Mouse (Mus musculus) limb, embryonic 12.5 days (tissue): ENCODE results near the gene Colq. TPM values are rescaled to one million over a fixed set of nuclear protein-coding genes. Genes with fewer than 3 reads are reported as not detected.

Experiments used
- ATAC-seq: fragments of 200-750 bp; cut with Nextera tagmentation; 2 replicates; pipeline ENCODE4 v1.8.0; 2017; ENCODE audit warnings: low read depth, moderate TSS enrichment; ENCODE audit not compliant: insufficient number of reproducible peaks, insufficient read depth, low FRiP score, low TSS enrichment
- H3K27ac ChIP-seq: fragments of 300-500 bp; sonication (generic); 2 replicates; pipeline ENCODE4 v1.5.1; 2016; ENCODE audit warnings: mild to moderate bottlenecking, moderate library complexity
- H3K27me3 ChIP-seq: fragments of 300-500 bp; sonication (generic); 2 replicates; pipeline ENCODE4 v1.6.1; 2016; ENCODE audit warnings: mild to moderate bottlenecking, moderate library complexity
- H3K36me3 ChIP-seq: fragments of 300-500 bp; sonication (generic); 2 replicates; pipeline ENCODE4 v1.6.1; 2016; ENCODE audit warnings: mild to moderate bottlenecking, moderate library complexity
- H3K4me1 ChIP-seq: fragments of 300-500 bp; sonication (generic); replicated peaks from 2 replicates; pipeline ENCODE4 v1.6.1; 2016
- H3K4me2 ChIP-seq: fragments of 300-500 bp; sonication (generic); 2 replicates; pipeline ENCODE4 v1.6.1; 2016; ENCODE audit warnings: mild to moderate bottlenecking, moderate library complexity
- H3K4me3 ChIP-seq: fragments of 300-500 bp; sonication (generic); replicated peaks from 2 replicates; pipeline ENCODE4 v1.5.1; 2016; ENCODE audit warnings: mild to moderate bottlenecking
- H3K9ac ChIP-seq: fragments of 300-500 bp; sonication (generic); replicated peaks from 2 replicates; pipeline ENCODE4 v1.6.1; 2016; ENCODE audit warnings: mild to moderate bottlenecking, moderate library complexity
- H3K9me3 ChIP-seq: fragments of 300-500 bp; sonication (generic); 2 replicates; pipeline ENCODE4 v1.6.1; 2016; ENCODE audit warnings: mild to moderate bottlenecking, moderate library complexity
- WGBS: fragments of 180-500 bp; shearing (Covaris S2); methylation state at CpG from one replicate; pipeline ENCODE4 v1.1.7; 2016; 5-methylcytosine and 5-hydroxymethylcytosine counted together
- polyA plus RNA-seq: library from polyadenylated mRNA; unstranded; fragments of >200 nt; fragmentation: Nextera tagmentation; extraction: Ambion mirVana; gene quantifications from 2 replicates; pipeline ENCODE4 v1.2.1, GENCODE M21; 2016

Colq gene
- polyA plus RNA-seq, 1 experiment from 2014 or later, result 1.2 TPM

GRCm38 (mm10) chr14:31574903-31575665 is 16.1 kb downstream of the Colq start:
- H3K9me3 ChIP-seq, result no peaks in the 10 kb centered on the region
- no peaks in the 10 kb centered on the region for H3K27me3 ChIP-seq
- no peak overlapping the region for H3K9ac ChIP-seq
- H3K36me3 ChIP-seq, result no peaks in the 10 kb centered on the region
- peaks cover 28% of the 10 kb centered on the region for H3K4me1 ChIP-seq
- H3K4me2 ChIP-seq, result no peak overlapping the region
- H3K27ac ChIP-seq, result no peak overlapping the region
- H3K4me3 ChIP-seq, result no peak overlapping the region
- ATAC-seq, result no peak
- WGBS, result 91% methylated on average over 18 of the region's 18 CpGs

GRCm38 (mm10) chr14:31572561-31573175 is 18.5 kb downstream of the Colq start:
- H3K4me3 ChIP-seq, result no peak overlapping the region
- H3K4me2 ChIP-seq, result no peak overlapping the region
- H3K27me3 ChIP-seq, result no peaks in the 10 kb centered on the region
- H3K4me1 ChIP-seq, result peaks cover 24% of the 10 kb centered on the region
- no peaks in the 10 kb centered on the region for H3K9me3 ChIP-seq
- ATAC-seq, result no peak
- WGBS, result 90% methylated on average over 9 of the region's 9 CpGs
- no peak overlapping the region for H3K9ac ChIP-seq
- no peak overlapping the region for H3K27ac ChIP-seq
- no peaks in the 10 kb centered on the region for H3K36me3 ChIP-seq

- H3K4me3 ChIP-seq, result no peak overlapping the region
- no peak overlapping the region for H3K4me2 ChIP-seq
- no peaks in the 10 kb centered on the region for H3K27me3 ChIP-seq
- no peak overlapping the region for H3K9ac ChIP-seq
- H3K27ac ChIP-seq, result no peak overlapping the region
- WGBS, result 88% methylated on average over 5 of the region's 5 CpGs
- no peaks in the 10 kb centered on the region for H3K9me3 ChIP-seq
- H3K36me3 ChIP-seq, result no peaks in the 10 kb centered on the region
- peaks cover 12% of the 10 kb centered on the region for H3K4me1 ChIP-seq
- no peak for ATAC-seq
Observed at GRCm38 (mm10) chr14:31571419-31571818, 19.7 kb downstream of the Colq start.

GRCm38 (mm10) chr14:31570131-31570951 is 20.8 kb downstream of the Colq start:
- no peak for ATAC-seq
- Histone ChIP-seq H3K4me3 (no peak overlapping the region), H3K4me2 (no peak overlapping the region), H3K27me3 (no peaks in the 10 kb centered on the region), H3K27ac (no peak overlapping the region), H3K9me3 (no peaks in the 10 kb centered on the region), H3K36me3 (no peaks in the 10 kb centered on the region), H3K4me1 (peaks cover 7% of the 10 kb centered on the region), H3K9ac (no peak overlapping the region)
- 58% methylated on average over 6 of the region's 6 CpGs for WGBS

GRCm38 (mm10) chr14:31569151-31569631 is 22.0 kb downstream of the Colq start:
- no peak for ATAC-seq
- Histone ChIP-seq H3K9me3 (no peaks in the 10 kb centered on the region), H3K4me1 (peaks cover 18% of the 10 kb centered on the region), H3K4me3 (no peak overlapping the region), H3K27ac (no peak overlapping the region), H3K4me2 (no peak overlapping the region), H3K36me3 (no peaks in the 10 kb centered on the region), H3K9ac (no peak overlapping the region), H3K27me3 (no peaks in the 10 kb centered on the region)
- 64% methylated on average over 7 of the region's 7 CpGs for WGBS

GRCm38 (mm10) chr14:31565478-31566212 is 25.5 kb downstream of the Colq start:
- Histone ChIP-seq H3K4me1 (peaks cover 23% of the 10 kb centered on the region), H3K27ac (peak overlapping the region; percentile 73), H3K27me3 (no peaks in the 10 kb centered on the region), H3K9me3 (no peaks in the 10 kb centered on the region), H3K4me3 (no peak overlapping the region), H3K4me2 (no peak overlapping the region), H3K9ac (no peak overlapping the region), H3K36me3 (no peaks in the 10 kb centered on the region)
- WGBS, result 39% methylated on average over 9 of the region's 9 CpGs
- ATAC-seq, result no peak

GRCm38 (mm10) chr14:31564452-31565179 is 26.5 kb downstream of the Colq start:
- H3K4me2 ChIP-seq, result no peak overlapping the region
- H3K36me3 ChIP-seq, result no peaks in the 10 kb centered on the region
- H3K27ac ChIP-seq, result peak overlapping the region; percentile 73
- H3K9ac ChIP-seq, result no peak overlapping the region
- ATAC-seq, result no peak
- WGBS, result 6% methylated on average over 6 of the region's 6 CpGs
- peaks cover 25% of the 10 kb centered on the region for H3K4me1 ChIP-seq
- H3K4me3 ChIP-seq, result no peak overlapping the region
- H3K27me3 ChIP-seq, result no peaks in the 10 kb centered on the region
- H3K9me3 ChIP-seq, result no peaks in the 10 kb centered on the region

GRCm38 (mm10) chr14:31560886-31561285 is 30.3 kb downstream of the Colq start:
- Histone ChIP-seq H3K27ac (no peak overlapping the region), H3K9ac (no peak overlapping the region), H3K27me3 (no peaks in the 10 kb centered on the region), H3K4me1 (peaks cover 25% of the 10 kb centered on the region), H3K36me3 (no peaks in the 10 kb centered on the region), H3K9me3 (no peaks in the 10 kb centered on the region), H3K4me3 (no peak overlapping the region), H3K4me2 (no peak overlapping the region)
- no peak for ATAC-seq
- 37% methylated on average over 5 of the region's 5 CpGs for WGBS

- no peak overlapping the region for H3K4me2 ChIP-seq
- no peak overlapping the region for H3K27ac ChIP-seq
- no peaks in the 10 kb centered on the region for H3K9me3 ChIP-seq
- peaks cover 16% of the 10 kb centered on the region for H3K4me1 ChIP-seq
- H3K36me3 ChIP-seq, result no peaks in the 10 kb centered on the region
- H3K4me3 ChIP-seq, result no peak overlapping the region
- WGBS, result 74% methylated on average over 5 of the region's 5 CpGs
- no peak overlapping the region for H3K9ac ChIP-seq
- no peak for ATAC-seq
- H3K27me3 ChIP-seq, result no peaks in the 10 kb centered on the region
Observed at GRCm38 (mm10) chr14:31559216-31559615, 31.9 kb downstream of the Colq start.

GRCm38 (mm10) chr14:31557784-31558183 is 33.4 kb downstream of the Colq start:
- Histone ChIP-seq H3K4me2 (no peak overlapping the region), H3K36me3 (no peaks in the 10 kb centered on the region), H3K27me3 (no peaks in the 10 kb centered on the region), H3K9me3 (no peaks in the 10 kb centered on the region), H3K4me1 (peaks cover 16% of the 10 kb centered on the region), H3K9ac (no peak overlapping the region), H3K4me3 (no peak overlapping the region), H3K27ac (no peak overlapping the region)
- no peak for ATAC-seq
- WGBS, result 71% methylated on average over 9 of the region's 9 CpGs
